Mouse (Mus musculus) gastrocnemius, adult 2 months (tissue): ENCODE measurements around the gene Folr2. TPM values are rescaled to one million over a fixed set of nuclear protein-coding genes. Genes with fewer than 3 reads are reported as not detected.

Experiments
- DNase-seq: peaks from one replicate; pipeline ENCODE4 v3.0.0; 2022
- H3K27ac ChIP-seq: fragments of 200-600 bp; 2 replicates; pipeline ENCODE4 v1.8.1; 2022; ENCODE audit warnings: mild to moderate bottlenecking
- H3K4me3 ChIP-seq: fragments of 200-600 bp; 2 replicates; pipeline ENCODE4 v1.8.1; 2022; ENCODE audit warnings: mild to moderate bottlenecking, moderate library complexity
- CTCF ChIP-seq: fragments of 200-600 bp; IDR thresholded peaks from 2 replicates; pipeline ENCODE4 v1.8.1; 2022; ENCODE audit warnings: antibody characterized with exemption, mild to moderate bottlenecking, moderate library complexity
- intact Hi-C: fragments of 180-260 bp; cut with DNase I; formaldehyde crosslinking; loops from one replicate; pipeline ENCODE4 v1.15.1; 2025
- long read RNA-seq, 2 experiments: library from polyadenylated mRNA; stranded (forward); transcript quantifications; one replicate each; pipeline ENCODE4 v2.0.0; 2021
- total RNA-seq, 2 experiments: library from RNA; stranded (reverse); gene quantifications; 2 replicates each; pipeline ENCODE4 v1.2.3; 2021

The Folr2 gene
- 1 to 10 TPM in 1 of 2 experiments, under 1 TPM in 1; 0.77 to 4.3 TPM for total RNA-seq
- long read RNA-seq, experiment 1, partial matches to known transcripts: 0 of 1 reads
- long read RNA-seq, experiment 1, other reads (novel, unspliced or antisense): 0 of 1 reads
- long read RNA-seq, experiment 2: 0 reads

DNA sequence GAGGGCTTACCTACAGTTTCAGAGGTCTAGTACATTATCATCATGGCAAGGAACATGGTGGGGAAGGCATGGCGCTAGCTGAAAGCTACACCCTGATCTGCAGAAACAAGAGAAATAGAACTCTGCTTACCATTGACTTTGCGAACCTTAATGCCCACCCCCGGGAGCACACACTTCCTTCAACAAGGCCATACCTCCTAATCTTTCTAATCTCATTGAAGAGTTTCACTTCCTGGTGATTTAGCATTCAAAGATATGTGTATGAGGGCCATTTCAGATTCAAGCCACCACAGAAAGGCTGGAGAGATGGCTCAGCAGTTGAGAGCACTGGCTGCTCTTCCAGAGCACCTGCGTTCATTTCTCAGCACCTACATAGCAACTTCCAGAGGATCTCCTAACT, at the start of gene Folr2:
Gene Folr2, minus strand, starts transcription at position 101 of the 400 bp plus-strand sequence.
- DNase-seq: no peak
- no peak within 1 kb of the TSS for H3K4me3 ChIP-seq
- H3K27ac ChIP-seq: no peak within 1 kb of the TSS
- TF ChIP-seq CTCF: no peak
- intact Hi-C loops: no loop called here

DNA sequence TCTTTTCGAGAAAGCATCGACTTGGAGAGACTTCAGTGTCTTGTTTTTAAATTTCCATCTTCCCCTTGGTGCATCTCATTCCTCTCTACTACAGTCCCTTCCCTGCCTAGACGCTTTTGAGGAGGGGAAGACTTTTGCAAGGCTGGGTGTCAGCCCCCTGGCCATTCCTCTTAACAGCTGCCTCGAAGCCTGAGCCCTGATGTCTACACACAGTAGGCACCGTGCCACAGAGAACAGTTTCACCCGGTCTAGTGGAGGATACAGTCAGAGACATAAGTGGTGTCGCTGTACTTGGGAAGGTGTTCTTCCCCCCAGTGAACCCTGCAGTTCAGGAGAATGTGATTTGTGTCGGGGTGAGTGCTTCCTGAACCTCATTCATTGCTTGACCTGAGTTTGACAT, 49.7 kb upstream of the Folr2 start:
- intact Hi-C loops: no loop called here
- H3K4me3 ChIP-seq: peak overlapping the region; percentile 79
- TF ChIP-seq CTCF: no peak

GRCm38 (mm10) chr7:101906287-101906681, 49.3 kb upstream of the Folr2 start, which contains the start of gene Tomt:
Tomt (minus strand) TSS chr7:101906359.
- TF ChIP-seq CTCF: no peak
- Histone ChIP-seq H3K27ac (peak within 1 kb of the TSS; percentile 100), H3K4me3 (peak within 1 kb of the TSS; percentile 79)
- no peak for DNase-seq
- intact Hi-C loops: no loop called here

More for the DNA sequence above, 49.7 kb upstream of the Folr2 start:
- H3K27ac ChIP-seq: peak overlapping the region; percentile 100
- DNase-seq: no peak

- Histone ChIP-seq H3K27ac (peak within 1 kb of the TSS; percentile 100), H3K4me3 (peak within 1 kb of the TSS; percentile 79)
- TF ChIP-seq CTCF: peak; percentile 15; the same call in 1 of the 2 replicates
- intact Hi-C loops: loop anchor here (1.0 kb wide), 1 partner anchor 9 kb away; no protein-coding TSS in a partner anchor
- DNase-seq: peak; percentile 100
These were observed 48.7 kb upstream of the Folr2 start, which contains the start of gene Lamtor1 for GRCm38 (mm10) chr7:101905561-101906286. Lamtor1 (plus strand) TSS chr7:101905904.

- TF ChIP-seq CTCF: peak; percentile 15; the same call in 1 of the 2 replicates
- DNase-seq: no peak
- Histone ChIP-seq H3K4me3 (no peak overlapping the region), H3K27ac (no peak overlapping the region)
- intact Hi-C loops: no loop called here
These were observed 45.9 kb upstream of the Folr2 start for GRCm38 (mm10) chr7:101902846-101903245.

DNA sequence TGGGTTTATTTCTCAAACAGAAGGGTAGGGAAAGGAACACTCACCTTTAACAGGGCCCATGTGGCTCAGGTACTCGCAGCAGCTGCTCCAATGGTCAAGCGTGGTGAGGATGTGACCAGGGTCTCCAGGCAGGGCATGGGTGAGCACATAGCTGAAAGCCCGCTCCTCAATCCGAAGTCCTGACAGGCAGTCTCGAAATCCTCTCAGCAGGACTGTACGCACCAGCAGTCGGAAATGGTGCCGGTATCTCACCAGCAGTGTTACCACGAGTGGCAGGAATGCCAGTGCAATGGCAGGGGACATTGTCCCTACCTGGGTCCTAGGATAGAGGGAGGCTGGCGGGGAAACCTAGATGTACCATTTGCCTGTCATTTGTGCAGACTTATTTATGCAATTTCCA, 45.0 kb upstream of the Folr2 start:
- DNase-seq: no peak
- no peak for TF ChIP-seq CTCF
- no peak overlapping the region for H3K4me3 ChIP-seq
- H3K27ac ChIP-seq: no peak overlapping the region
- intact Hi-C loops: no loop called here

GRCm38 (mm10) chr7:101900331-101901097, 43.5 kb upstream of the Folr2 start:
- Histone ChIP-seq H3K27ac (peak overlapping the region; percentile 28; the same call in 1 of the 2 replicates), H3K4me3 (no peak overlapping the region)
- no peak for TF ChIP-seq CTCF
- no peak for DNase-seq
- intact Hi-C loops: no loop called here

GRCm38 (mm10) chr7:101896104-101897066, 39.4 kb upstream of the Folr2 start:
- intact Hi-C loops: loop anchor here (1.0 kb wide), 1 partner anchor 9 kb away; the partner anchor contains the start of gene Lamtor1
- TF ChIP-seq CTCF: no peak
- Histone ChIP-seq H3K27ac (peak overlapping the region; percentile 97), H3K4me3 (peak overlapping the region; percentile 83)
- peak; percentile 97 for DNase-seq

DNA sequence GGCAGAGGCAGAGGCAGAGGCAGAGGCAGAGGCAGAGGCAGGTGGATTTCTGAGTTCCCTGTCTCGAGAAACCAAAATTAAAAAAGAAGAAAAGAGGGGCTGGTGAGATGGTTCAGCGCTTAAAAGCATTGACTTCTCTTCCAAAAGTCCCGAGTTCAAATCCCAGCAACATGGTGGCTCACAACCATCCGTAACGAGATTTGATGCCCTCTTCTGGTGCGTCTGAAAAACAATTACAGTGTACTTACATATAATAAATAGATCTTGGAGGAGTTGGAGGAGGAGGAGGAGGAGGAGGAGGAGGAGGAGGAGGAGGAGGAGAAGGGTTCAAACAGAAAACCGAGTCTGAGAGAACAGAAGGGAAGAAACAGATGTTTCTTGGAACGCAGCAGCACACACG, 38.7 kb upstream of the Folr2 start:
- intact Hi-C loops: loop anchor here (1.0 to 2.0 kb wide), 2 partner anchors 10 to 217 kb away; partner anchors contain the start of gene Lamtor1
- TF ChIP-seq CTCF: no peak
- Histone ChIP-seq H3K27ac (peak overlapping the region; percentile 97), H3K4me3 (peak overlapping the region; percentile 83)
- no peak for DNase-seq

DNA sequence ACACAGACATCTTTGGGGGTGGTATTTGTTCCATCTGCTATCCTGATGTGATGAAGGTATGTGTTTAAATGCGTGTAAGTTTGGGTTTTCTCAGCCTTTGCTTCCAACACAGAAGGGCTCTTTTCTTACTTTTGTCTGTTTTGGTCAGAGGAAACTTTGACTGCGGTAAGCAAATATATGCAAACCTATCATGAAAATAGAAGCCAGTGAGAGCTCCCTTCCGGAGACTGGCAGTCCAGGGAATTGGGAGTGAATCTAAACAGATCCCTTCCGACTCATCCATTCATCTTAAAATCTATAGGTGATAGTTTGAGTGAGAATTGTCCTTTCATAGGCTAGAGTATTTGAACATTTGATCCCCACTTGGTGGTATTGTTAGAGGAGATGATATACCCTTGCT, 31.5 kb upstream of the Folr2 start:
- Histone ChIP-seq H3K4me3 (no peak overlapping the region), H3K27ac (no peak overlapping the region)
- no peak for TF ChIP-seq CTCF
- intact Hi-C loops: no loop called here
- no peak for DNase-seq

DNA sequence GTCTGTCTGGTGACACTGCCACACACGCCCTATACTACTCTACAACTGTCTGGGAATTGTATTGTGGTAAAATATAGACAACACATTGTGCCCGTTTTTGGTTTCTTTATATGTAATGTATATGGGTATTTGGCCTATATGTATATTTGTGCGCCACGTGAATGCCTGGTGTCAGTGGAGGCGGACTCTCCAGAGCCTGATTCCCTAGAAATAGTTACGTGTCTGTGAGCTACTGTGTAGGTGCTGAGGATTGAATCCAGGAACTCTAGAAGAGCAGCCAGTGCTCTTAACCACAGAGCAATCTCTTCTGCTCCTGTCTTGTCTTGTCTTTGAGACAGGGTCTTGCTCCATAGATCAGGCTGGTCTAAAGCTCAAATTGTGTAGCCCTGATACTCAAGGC, 29.3 kb upstream of the Folr2 start:
- no peak overlapping the region for H3K27ac ChIP-seq
- TF ChIP-seq CTCF: no peak
- DNase-seq: no peak
- H3K4me3 ChIP-seq: no peak overlapping the region
- intact Hi-C loops: no loop called here

GRCm38 (mm10) chr7:101884160-101884559, 27.2 kb upstream of the Folr2 start:
- intact Hi-C loops: no loop called here

More at GRCm38 (mm10) chr7:101884160-101884559, 27.2 kb upstream of the Folr2 start:
- no peak for DNase-seq
- no peak overlapping the region for H3K4me3 ChIP-seq
- no peak overlapping the region for H3K27ac ChIP-seq
- no peak for TF ChIP-seq CTCF
